Mouse (Mus musculus): ENCODE results near the gene Cd82. TPM values are rescaled to one million over a fixed set of nuclear protein-coding genes. Genes with fewer than 3 reads are reported as not detected.

The Cd82 gene
- 22.1 and 24.8 TPM in 2 replicates for polyA plus RNA-seq (2015; fragmentation: Nextera tagmentation; extraction: Ambion mirVana)

DNA sequence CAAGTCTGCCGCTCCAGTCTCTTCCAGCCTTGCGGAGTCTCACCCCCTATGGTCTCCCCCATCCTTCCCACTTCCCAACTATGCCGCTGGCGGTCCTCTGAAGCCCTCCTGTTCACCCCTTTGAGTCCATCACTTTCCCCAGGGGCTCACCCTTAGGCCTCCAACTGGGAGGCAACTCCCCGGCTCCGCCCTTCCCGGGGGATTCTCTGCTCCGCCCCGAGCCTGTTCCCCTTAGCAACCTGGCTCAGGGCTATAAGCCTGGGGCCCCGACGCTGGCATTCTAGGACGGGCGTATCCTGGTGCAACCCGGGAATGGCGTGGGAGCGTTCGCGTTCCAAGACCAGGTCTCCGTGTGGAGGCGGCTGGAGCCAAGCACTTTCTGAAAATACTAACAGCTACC lies at the start of gene Cd82:
Gene Cd82 (minus strand): TSS at position 381 of the 400 bp plus-strand sequence.
- H3K4me3 ChIP-seq, result peak within 1 kb of the TSS; percentile 33
- H3K9me3 ChIP-seq, result no peaks in the 10 kb centered on the region
- 2% methylated on average over 20 of the region's 20 CpGs for WGBS
- peak within 1 kb of the TSS; percentile 61 for H3K4me2 ChIP-seq
- H3K9ac ChIP-seq, result peak within 1 kb of the TSS; percentile 8; the same call in 1 of the 2 replicates
- peak within 1 kb of the TSS; percentile 22; the same call in 1 of the 2 replicates for H3K27ac ChIP-seq
- H3K27me3 ChIP-seq (replicated peaks), result peaks cover 24% of the 10 kb centered on the region
- peak; percentile 69 for ATAC-seq (replicated peaks)
- no peaks in the 10 kb centered on the region for H3K36me3 ChIP-seq (replicated peaks)
- peaks cover 14% of the 10 kb centered on the region for H3K4me1 ChIP-seq

DNA sequence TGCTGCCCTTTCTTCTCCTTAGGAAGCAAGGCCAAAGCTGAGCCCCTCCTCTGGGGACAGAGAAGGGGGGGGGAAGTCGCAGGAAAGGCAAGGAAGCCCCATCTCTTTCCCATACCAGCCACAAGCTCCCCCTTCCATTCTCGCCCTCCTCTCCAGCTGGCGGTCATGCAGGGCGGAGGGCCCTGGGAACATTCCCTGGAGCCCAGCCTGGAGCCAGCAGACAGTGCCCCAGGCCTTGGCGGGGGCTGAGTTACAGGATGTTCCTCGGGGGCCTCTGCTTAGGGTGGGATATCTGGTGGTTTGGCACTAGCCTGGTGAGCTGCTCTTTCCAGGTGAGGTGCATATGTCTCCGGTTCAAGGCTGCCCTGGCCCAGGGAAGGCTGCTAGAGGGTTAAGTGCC lies 49.2 kb upstream of the Cd82 start:
- no peak overlapping the region for H3K4me2 ChIP-seq
- H3K4me1 ChIP-seq, result 0 out of 2 replicates have a peak, but pooled peaks cover 4% of the 10 kb centered on the region
- no peak for ATAC-seq (replicated peaks)
- 62% methylated on average over 7 of the region's 7 CpGs for WGBS
- no peak overlapping the region for H3K27ac ChIP-seq
- no peaks in the 10 kb centered on the region for H3K9me3 ChIP-seq
- no peaks in the 10 kb centered on the region for H3K27me3 ChIP-seq (replicated peaks)
- H3K36me3 ChIP-seq (replicated peaks), result no peaks in the 10 kb centered on the region
- H3K4me3 ChIP-seq, result no peak overlapping the region
- H3K9ac ChIP-seq, result no peak overlapping the region

DNA sequence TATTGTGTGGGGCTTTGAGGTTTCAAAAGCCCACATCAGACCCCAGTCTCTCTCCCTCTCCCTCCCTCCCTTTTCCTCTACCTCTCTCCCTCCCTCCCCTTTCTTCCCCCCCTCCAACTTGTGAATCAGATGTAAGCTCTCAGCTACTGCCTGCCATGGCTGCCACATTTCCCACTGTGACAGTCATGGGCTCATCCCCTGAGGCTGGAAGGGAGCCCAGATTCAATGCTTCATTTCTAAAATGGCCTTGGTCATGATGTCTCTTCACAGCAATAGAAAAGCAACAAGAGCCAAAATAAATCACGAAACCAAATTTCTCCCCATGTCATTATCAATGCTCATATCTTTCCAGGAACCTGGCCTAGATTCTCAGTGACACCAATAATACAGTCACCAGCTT lies 47.9 kb upstream of the Cd82 start:
- 89% methylated on average over 1 of the region's 1 CpGs for WGBS
- no peak for ATAC-seq (replicated peaks)
- no peak overlapping the region for H3K4me3 ChIP-seq
- no peak overlapping the region for H3K27ac ChIP-seq
- H3K4me2 ChIP-seq, result no peak overlapping the region
- H3K36me3 ChIP-seq (replicated peaks), result no peaks in the 10 kb centered on the region
- H3K9ac ChIP-seq, result no peak overlapping the region
- H3K27me3 ChIP-seq (replicated peaks), result no peaks in the 10 kb centered on the region
- H3K4me1 ChIP-seq, result 0 out of 2 replicates have a peak, but pooled peaks cover 4% of the 10 kb centered on the region
- no peaks in the 10 kb centered on the region for H3K9me3 ChIP-seq

DNA sequence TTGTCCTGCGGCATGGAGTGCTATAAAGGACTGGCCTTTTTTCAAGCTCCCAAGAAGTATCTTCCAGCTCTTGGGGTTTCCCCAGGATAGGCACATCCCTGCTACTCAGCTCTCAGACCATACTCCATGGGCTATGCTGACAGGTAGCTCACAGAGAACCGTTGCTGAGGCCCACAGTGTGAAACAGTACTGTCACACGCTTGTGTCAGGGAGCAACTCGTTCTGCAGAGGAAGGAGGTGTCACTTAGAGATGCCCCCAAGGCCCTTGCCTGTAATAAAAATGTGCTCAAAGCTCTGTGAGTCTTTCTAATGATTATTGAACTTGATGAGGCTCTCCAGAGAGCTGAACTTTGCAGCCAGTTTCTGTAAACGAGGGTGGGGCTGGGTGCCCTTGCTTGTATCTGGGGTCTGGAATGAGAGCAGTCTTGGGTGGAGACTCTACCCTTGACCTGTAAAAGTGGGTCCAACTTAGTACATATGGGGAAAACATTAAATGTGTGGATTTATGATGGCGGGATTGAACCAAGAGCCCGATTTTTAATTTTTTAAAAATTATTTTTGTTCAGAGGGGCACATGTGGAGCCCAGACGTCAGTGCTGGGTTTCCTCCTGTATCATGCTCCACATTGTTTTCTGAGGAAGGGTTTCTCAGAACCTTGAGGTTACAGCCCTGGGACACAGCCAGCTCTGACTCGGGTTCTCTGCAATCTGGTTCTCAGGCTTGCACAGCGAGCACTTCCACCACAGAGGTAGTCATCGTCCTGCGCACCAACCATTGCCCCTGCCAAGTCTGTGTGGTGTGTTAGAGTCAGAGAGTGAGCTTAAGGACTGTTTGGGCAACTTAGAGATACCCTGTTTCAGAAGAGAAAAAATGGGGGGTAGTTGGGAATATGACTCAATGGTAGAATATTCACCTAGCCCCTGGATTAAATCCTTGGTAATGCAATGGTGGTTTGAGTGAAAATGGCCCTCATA lies 47.1 kb upstream of the Cd82 start:
- Histone ChIP-seq H3K4me2 (no peak overlapping the region), H3K27ac (no peak overlapping the region), H3K4me3 (no peak overlapping the region), H3K4me1 (0 out of 2 replicates have a peak, but pooled peaks cover 4% of the 10 kb centered on the region), H3K27me3 (replicated peaks) (no peaks in the 10 kb centered on the region), H3K9me3 (no peaks in the 10 kb centered on the region), H3K36me3 (replicated peaks) (no peaks in the 10 kb centered on the region), H3K9ac (no peak overlapping the region)
- ATAC-seq (replicated peaks), result no peak
- 92% methylated on average over 12 of the region's 12 CpGs for WGBS

DNA sequence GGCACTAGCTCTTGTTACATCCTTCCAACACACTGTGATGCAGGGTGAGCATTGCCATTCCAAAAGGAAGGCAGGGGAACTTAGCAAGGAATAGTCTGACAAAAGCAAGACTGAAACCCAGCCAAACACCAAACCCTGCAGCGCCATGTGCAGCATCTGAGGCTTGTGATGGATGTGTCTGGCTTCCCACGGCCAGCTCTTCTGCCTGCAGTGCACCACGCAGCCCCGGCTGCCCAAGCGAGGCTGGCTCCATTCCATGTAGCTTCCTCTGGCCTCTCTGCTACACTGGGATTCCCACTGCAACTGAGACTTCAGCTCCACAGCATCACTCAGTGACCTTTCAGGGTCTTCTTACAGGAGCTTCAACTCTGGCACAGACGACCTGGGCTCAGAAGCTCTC lies 42.2 kb upstream of the Cd82 start:
- ATAC-seq (replicated peaks), result no peak
- H3K4me3 ChIP-seq, result no peak overlapping the region
- no peak overlapping the region for H3K27ac ChIP-seq
- WGBS, result 79% methylated on average over 6 of the region's 6 CpGs
- H3K4me2 ChIP-seq, result no peak overlapping the region
- H3K27me3 ChIP-seq (replicated peaks), result no peaks in the 10 kb centered on the region
- H3K4me1 ChIP-seq, result no peaks in the 10 kb centered on the region
- H3K9ac ChIP-seq, result no peak overlapping the region
- no peaks in the 10 kb centered on the region for H3K9me3 ChIP-seq
- H3K36me3 ChIP-seq (replicated peaks), result no peaks in the 10 kb centered on the region

DNA sequence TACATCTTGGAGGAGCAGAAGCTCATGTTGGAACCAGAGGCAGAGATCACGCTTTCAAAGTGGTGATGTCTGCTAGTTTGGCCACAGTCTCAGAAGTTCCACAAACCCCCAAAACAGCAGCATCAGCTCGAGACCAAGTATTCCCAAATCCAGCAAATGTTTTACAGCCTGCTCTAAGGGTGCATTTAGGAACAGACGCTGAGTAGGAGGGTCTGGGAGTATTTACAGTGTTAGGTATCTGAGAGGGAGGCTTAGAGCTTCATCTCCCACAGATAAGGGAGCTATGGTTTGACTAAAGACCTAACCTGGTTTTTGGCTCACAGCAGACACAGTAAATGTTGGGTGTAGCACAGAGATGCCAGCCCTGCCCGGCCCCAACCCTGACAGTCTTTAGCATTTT lies 40.4 kb upstream of the Cd82 start:
- WGBS, result 80% methylated on average over 4 of the region's 4 CpGs
- H3K9me3 ChIP-seq, result no peaks in the 10 kb centered on the region
- H3K36me3 ChIP-seq (replicated peaks), result no peaks in the 10 kb centered on the region
- H3K4me2 ChIP-seq, result no peak overlapping the region
- no peak for ATAC-seq (replicated peaks)
- H3K27ac ChIP-seq, result no peak overlapping the region
- no peak overlapping the region for H3K9ac ChIP-seq
- no peaks in the 10 kb centered on the region for H3K27me3 ChIP-seq (replicated peaks)
- no peaks in the 10 kb centered on the region for H3K4me1 ChIP-seq
- H3K4me3 ChIP-seq, result no peak overlapping the region

DNA sequence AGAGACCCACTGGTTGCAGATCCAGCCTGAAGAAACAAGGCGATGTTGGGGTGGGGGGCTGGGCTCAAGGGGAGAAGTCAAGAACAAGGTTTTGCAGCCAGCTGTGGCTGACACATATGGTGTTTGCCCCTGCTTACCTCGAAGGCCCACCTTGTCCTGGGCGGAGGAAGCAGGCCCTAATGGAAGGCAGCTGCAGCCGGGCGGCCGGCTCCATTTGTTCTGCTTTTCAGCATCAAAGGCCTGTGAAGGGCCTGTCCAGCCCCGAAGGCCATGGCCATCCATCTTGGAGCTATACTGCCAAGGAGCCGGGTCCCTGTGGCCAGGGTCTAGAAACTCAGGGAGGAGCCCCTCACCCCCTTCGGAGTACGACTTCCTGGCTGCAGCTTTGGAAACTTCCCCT lies 38.4 kb upstream of the Cd82 start:
- Histone ChIP-seq H3K4me3 (no peak overlapping the region), H3K27me3 (replicated peaks) (no peaks in the 10 kb centered on the region), H3K9ac (no peak overlapping the region), H3K9me3 (no peaks in the 10 kb centered on the region), H3K36me3 (replicated peaks) (no peaks in the 10 kb centered on the region), H3K4me2 (no peak overlapping the region), H3K4me1 (no peaks in the 10 kb centered on the region), H3K27ac (no peak overlapping the region)
- WGBS, result 89% methylated on average over 10 of the region's 10 CpGs
- no peak for ATAC-seq (replicated peaks)

DNA sequence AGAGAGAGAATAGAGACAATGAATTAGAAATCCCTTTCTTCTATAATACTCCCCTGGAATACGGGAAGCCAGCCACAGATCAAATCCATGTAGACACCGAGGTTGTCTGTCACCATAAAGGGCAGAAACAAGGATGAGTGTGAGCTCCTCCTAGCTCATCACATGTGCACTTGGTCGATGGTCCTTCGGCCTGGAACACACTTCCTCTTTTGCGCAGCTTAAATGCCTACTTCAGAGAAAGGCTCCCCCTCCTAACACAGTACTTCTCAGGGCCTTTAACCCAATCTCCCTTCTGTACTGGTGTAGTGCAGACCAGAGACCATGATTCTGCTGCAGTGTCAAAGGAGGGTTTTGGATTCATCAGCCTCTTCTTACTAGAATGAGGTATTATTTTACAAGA lies 34.3 kb upstream of the Cd82 start:
- H3K27me3 ChIP-seq (replicated peaks), result no peaks in the 10 kb centered on the region
- H3K4me2 ChIP-seq, result no peak overlapping the region
- WGBS, result 87% methylated on average over 5 of the region's 5 CpGs
- no peaks in the 10 kb centered on the region for H3K4me1 ChIP-seq
- no peaks in the 10 kb centered on the region for H3K36me3 ChIP-seq (replicated peaks)
- ATAC-seq (replicated peaks), result no peak
- no peak overlapping the region for H3K9ac ChIP-seq
- H3K4me3 ChIP-seq, result no peak overlapping the region
- H3K9me3 ChIP-seq, result no peaks in the 10 kb centered on the region
- H3K27ac ChIP-seq, result no peak overlapping the region

DNA sequence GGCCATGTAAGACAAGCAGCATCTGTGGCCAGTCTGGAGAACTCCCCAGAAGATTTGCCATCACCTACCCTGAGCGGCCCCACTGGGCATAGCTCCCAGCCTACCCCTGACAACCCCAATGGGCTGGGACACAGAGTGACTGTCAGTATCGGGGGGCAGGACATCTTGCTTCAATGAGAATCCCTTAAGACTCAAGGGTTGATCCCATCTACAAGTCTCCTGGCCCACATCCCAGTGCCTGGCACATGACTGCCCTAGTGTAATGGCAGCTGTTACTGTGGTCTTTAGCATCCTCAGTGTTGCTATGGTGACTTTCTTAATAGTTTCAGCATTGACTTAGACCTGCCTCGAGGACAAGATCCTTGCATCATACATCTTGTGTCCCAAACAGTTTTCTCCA lies 32.2 kb upstream of the Cd82 start:
- ATAC-seq (replicated peaks), result no peak
- Histone ChIP-seq H3K4me1 (no peaks in the 10 kb centered on the region), H3K36me3 (replicated peaks) (no peaks in the 10 kb centered on the region), H3K4me3 (no peak overlapping the region), H3K9me3 (no peaks in the 10 kb centered on the region), H3K9ac (no peak overlapping the region), H3K27ac (no peak overlapping the region), H3K4me2 (no peak overlapping the region), H3K27me3 (replicated peaks) (no peaks in the 10 kb centered on the region)
- WGBS, result 82% methylated on average over 3 of the region's 3 CpGs

DNA sequence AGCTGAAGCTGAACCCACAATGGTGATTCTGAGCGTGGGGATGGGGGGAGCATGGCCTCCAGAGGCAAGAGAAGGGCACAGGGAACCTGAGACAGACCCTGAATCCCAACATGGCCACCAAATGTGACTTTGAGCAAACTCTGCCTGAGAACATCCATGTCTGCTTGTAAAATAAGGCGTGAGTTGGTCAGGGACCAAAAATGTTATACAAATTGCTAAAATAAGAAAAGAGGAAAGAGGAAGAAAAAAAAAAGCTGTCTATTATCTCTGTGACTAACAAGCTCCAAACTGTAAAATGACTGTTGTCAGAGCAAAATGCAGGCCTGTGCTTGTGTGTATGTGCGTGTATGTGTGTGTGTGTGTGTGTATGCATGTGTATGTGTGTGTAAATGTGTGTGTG lies 30.6 kb upstream of the Cd82 start:
- 70% methylated on average over 3 of the region's 3 CpGs for WGBS
- H3K4me2 ChIP-seq, result no peak overlapping the region
- ATAC-seq (replicated peaks), result no peak
- H3K4me1 ChIP-seq, result no peaks in the 10 kb centered on the region
- no peaks in the 10 kb centered on the region; the same call in 1 of the 2 replicates for H3K27me3 ChIP-seq (replicated peaks)
- no peak overlapping the region for H3K27ac ChIP-seq
- H3K9ac ChIP-seq, result no peak overlapping the region
- H3K9me3 ChIP-seq, result no peaks in the 10 kb centered on the region
- H3K36me3 ChIP-seq (replicated peaks), result no peaks in the 10 kb centered on the region
- no peak overlapping the region for H3K4me3 ChIP-seq

DNA sequence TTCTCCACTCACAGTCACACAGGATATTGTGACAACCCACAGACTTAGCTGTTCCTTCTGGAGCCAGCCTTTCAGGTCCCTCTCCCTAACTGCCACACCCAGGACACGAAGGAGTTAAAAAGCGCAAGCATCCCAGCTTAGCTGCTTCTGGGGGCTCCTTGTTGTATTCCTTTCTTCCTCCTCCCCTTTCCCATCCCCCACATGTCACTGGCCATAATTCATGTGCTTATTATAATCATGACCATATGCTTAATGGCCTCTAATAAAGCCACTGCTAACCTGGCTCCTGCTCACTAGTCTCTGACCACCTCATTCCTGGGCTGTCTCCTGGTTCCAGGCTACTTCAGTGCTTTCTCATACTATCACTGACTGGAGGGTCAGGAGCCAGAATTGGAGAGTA lies 27.6 kb upstream of the Cd82 start:
- no peaks in the 10 kb centered on the region; the same call in 1 of the 2 replicates for H3K27me3 ChIP-seq (replicated peaks)
- H3K4me2 ChIP-seq, result no peak overlapping the region
- 93% methylated on average over 2 of the region's 2 CpGs for WGBS
- no peaks in the 10 kb centered on the region for H3K4me1 ChIP-seq
- no peaks in the 10 kb centered on the region for H3K9me3 ChIP-seq
- no peak overlapping the region for H3K9ac ChIP-seq
- no peaks in the 10 kb centered on the region for H3K36me3 ChIP-seq (replicated peaks)
- H3K27ac ChIP-seq, result no peak overlapping the region
- no peak for ATAC-seq (replicated peaks)
- H3K4me3 ChIP-seq, result no peak overlapping the region

DNA sequence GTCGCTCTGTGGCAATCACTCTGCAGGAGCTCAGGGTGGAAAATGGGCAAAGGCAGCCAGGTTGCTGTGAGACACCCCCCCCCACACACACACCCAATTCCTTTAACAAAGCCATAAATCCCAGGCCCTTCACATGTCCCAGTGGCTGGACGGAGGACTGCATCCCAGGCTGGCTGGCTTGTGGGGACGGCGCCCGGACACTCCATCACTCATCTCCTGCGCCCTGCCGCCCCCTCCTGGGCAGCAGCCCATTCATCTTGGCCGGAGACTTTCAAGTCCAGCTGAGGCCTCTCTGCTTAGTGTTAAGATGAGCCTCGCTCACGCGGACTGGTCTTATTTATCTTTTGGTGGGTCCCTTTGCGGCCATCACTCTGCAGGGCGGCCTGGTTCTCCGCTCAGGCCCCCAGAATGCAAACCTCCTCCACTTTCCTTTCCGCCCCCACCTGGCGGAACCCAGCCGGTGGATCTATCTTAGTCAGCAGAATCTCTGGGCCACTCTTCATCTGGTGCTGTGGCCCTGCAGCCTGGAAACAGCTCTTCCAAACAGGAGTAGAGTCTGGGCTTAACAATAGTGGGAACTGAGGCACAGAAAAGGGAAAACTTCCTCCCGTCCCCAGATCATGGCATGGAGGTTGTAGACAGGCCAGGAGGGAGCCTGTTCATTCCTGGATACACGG lies 26.1 kb upstream of the Cd82 start:
- Histone ChIP-seq H3K36me3 (replicated peaks) (no peaks in the 10 kb centered on the region), H3K9me3 (no peaks in the 10 kb centered on the region), H3K27me3 (replicated peaks) (no peaks in the 10 kb centered on the region; the same call in 1 of the 2 replicates), H3K4me2 (no peak overlapping the region), H3K4me1 (no peaks in the 10 kb centered on the region), H3K4me3 (no peak overlapping the region), H3K9ac (no peak overlapping the region), H3K27ac (no peak overlapping the region)
- no peak for ATAC-seq (replicated peaks)
- 41% methylated on average over 19 of the region's 19 CpGs for WGBS
